22 mouse cellular contexts compared by ENCODE assay signal in genomic region chr5:29273426-29273825, GRCm38 (mm10).
DNase-seq lines count a peak whose midpoint lies in the region; TF ChIP-seq lines count a peak whose summit lies in the region.
"Had no signal": no experiment of that assay in that cellular context is flagged by ENCODE, and none has a peak within 500 bp of the region (broad histone marks: within the 10 kb centered on the region; RNA-seq: fewer than 3 reads in every experiment).

No protein-coding gene starts in this region.

- H3K4me3 ChIP-seq in left cerebral cortex, adult 2 months, result no peak overlapping the region
- H3K4me3 ChIP-seq: forebrain, embryonic 10.5 days; forebrain, embryonic 15.5 days; heart, adult 2 months; heart, embryonic 10.5 days; heart, embryonic 13.5 days; intestine, embryonic 15.5 days had no signal

- intact Hi-C loops in left cerebral cortex, postnatal 4 days (cut with DNase I), result no loop called here
- intact Hi-C loops in left cerebral cortex, adult 2 months (cut with DNase I), result loop anchor here (10.0 kb wide), 1 partner anchor 239 kb away; no protein-coding TSS in a partner anchor

- DNase-seq in cerebellum, postnatal 14 days, result peak; percentile 36 to 58
- no peak for DNase-seq in cerebellum, adult 8-10 months
- DNase-seq in left cerebral cortex, postnatal 4 days, result peak; percentile 50
- DNase-seq in left cerebral cortex, adult 2 months (ENCODE audit: extremely low spot score in 1 of 2, low spot score in 2 of 2), result no peak
- peak; percentile 54 for DNase-seq in MN1 (ENCODE audit: low spot score)
- DNase-seq in kidney, adult 11 months, result no peak
- DNase-seq: adrenal gland, adult 2 months; adrenal gland, postnatal 14 days; B cell, adult 2 months; cerebellum, adult 18-20 months; cerebellum, adult 9-11 months; gastrocnemius, postnatal 36 days; heart, adult 2 months; heart, postnatal 14 days; heart, postnatal 4 days; kidney, adult 18-20 months had no signal

- no peak overlapping the region for H3K27ac ChIP-seq in left cerebral cortex, adult 2 months
- H3K27ac ChIP-seq: forebrain, embryonic 10.5 days; forebrain, embryonic 15.5 days; heart, adult 2 months; heart, embryonic 10.5 days; heart, embryonic 13.5 days; hindbrain, embryonic 14.5 days; intestine, embryonic 15.5 days had no signal

- no peak for TF ChIP-seq CTCF in left cerebral cortex, adult 2 months (IDR thresholded peaks at IDR 0.05)

Comparison
In these comparisons a context has a peak if more than half of its experiments do, and no peak if none do; other contexts are left out.
1. DNase-seq: peak in cerebellum, postnatal 14 days (2 of 2), left cerebral cortex, postnatal 4 days (single experiment) and MN1 (single experiment); none in cerebellum, adult 8-10 months (single experiment), left cerebral cortex, adult 2 months (0 of 2) and kidney, adult 11 months (single experiment).